10 mouse cellular contexts compared by ENCODE assay signal in the genomic region with DNA sequence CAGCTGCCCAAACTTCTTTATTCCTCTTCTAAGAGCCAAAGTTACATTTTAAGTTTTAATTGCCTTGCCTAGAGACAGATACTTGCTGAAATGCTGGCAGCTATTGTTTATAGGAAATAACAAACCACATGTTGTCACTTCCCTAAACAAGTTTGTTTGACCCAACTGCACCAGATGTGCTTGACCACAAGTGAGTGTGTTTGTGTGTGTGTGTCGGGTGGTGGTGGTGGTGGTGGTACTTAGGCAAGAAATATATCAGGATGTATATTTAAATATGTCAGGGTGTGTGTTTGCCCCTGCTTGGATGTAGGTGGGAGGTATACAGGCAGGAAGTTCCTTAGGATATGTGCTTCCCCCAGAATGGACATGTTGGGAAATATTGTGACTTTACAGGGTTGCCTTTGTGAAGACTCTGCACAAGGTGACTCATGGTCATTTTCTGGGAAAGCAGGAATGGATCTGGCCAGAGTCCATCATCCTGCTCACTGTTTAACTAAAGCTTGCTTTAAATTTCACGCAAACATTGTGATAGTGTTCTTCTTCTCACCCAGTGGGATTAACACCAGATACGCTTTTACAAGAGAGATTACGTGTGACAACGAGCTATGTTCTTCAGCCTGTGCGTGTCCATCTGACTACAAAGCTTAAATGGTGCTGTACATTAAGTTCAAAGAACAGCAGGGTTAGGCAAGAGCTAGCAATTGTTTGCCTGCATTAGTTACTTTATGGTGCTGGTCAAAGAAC. TPM values are rescaled to one million over a fixed set of nuclear protein-coding genes. Genes with fewer than 3 reads are reported as not detected.
DNase-seq lines count a peak whose midpoint lies in the region; ATAC-seq and TF ChIP-seq lines count a peak whose summit lies in the region.
"Had no signal": no experiment of that assay in that cellular context is flagged by ENCODE, and none has a peak within 500 bp of the region (broad histone marks: within the 10 kb centered on the region; RNA-seq: fewer than 3 reads in every experiment).

No protein-coding gene starts in this region.

- 0 out of 4 replicates have a peak, but pooled peaks of 1 of the 2 experiments have one; percentile 23 for TF ChIP-seq CTCF in CH12.LX (conservative IDR thresholded peaks at IDR 0.05 in 1 of 2, IDR thresholded peaks at IDR 0.05 in 1 of 2; ENCODE audit: low read depth in 2 of 2, low read length in 2 of 2)

- H3K9me3 ChIP-seq in hindbrain, embryonic 11.5 days (ENCODE audit: control insufficient read depth, low read length): no peaks in the 10 kb centered on the region
- no peaks in the 10 kb centered on the region for H3K9me3 ChIP-seq in hindbrain, embryonic 10.5 days
- H3K9me3 ChIP-seq in CH12.LX (replicated peaks; ENCODE audit: low read length): no peaks in the 10 kb centered on the region
- H3K9me3 ChIP-seq in forebrain, embryonic 13.5 days (replicated peaks): no peaks in the 10 kb centered on the region
- no peaks in the 10 kb centered on the region for H3K9me3 ChIP-seq in limb, embryonic 14.5 days (ENCODE audit: control insufficient read depth, low read length)

- TF ChIP-seq RAD21 in CH12.LX (IDR thresholded peaks at IDR 0.05; ENCODE audit: low read depth, low read length): no peak

- no peak overlapping the region for H3K4me2 ChIP-seq in hindbrain, embryonic 11.5 days (replicated peaks; ENCODE audit: low read depth, low read length)
- 0 out of 2 replicates have a peak overlapping the region, but pooled peaks have one; percentile 18 for H3K4me2 ChIP-seq in CH12.LX (ENCODE audit: insufficient read depth, low read depth, poor library complexity, severe bottlenecking)
- peak overlapping the region; percentile 44; the same call in 1 of the 2 replicates for H3K4me2 ChIP-seq in forebrain, embryonic 13.5 days
- H3K4me2 ChIP-seq in limb, embryonic 14.5 days (replicated peaks; ENCODE audit: low read depth, low read length, severe bottlenecking): peak overlapping the region; percentile 25

- no peak for TF ChIP-seq POLR2A in CH12.LX (IDR thresholded peaks at IDR 0.05; ENCODE audit: low read depth, low read length)
- TF ChIP-seq POLR2A in limb, embryonic 14.5 days (IDR thresholded peaks at IDR 0.05; ENCODE audit: borderline replicate concordance, extremely low read depth, insufficient read depth, insufficient read length): no peak

- WGBS in hindbrain, embryonic 11.5 days: 85% methylated on average over 6 of the region's 6 CpGs
- 84% methylated on average over 6 of the region's 6 CpGs for WGBS in hindbrain, embryonic 10.5 days
- WGBS in forebrain, embryonic 13.5 days: 59% methylated on average over 6 of the region's 6 CpGs
- 40% methylated on average over 6 of the region's 6 CpGs for WGBS in limb, embryonic 14.5 days

- H3K4me1 ChIP-seq in hindbrain, embryonic 11.5 days (replicated peaks; ENCODE audit: control insufficient read depth, insufficient read depth, low read length): no peaks in the 10 kb centered on the region
- H3K4me1 ChIP-seq in hindbrain, embryonic 10.5 days (replicated peaks): peaks cover 17% of the 10 kb centered on the region
- H3K4me1 ChIP-seq in CH12.LX (ENCODE audit: control insufficient read depth in 1 of 2, insufficient read depth in 2 of 2): peaks cover 4 to 8% of the 10 kb centered on the region in 2 experiments; a peak in 2 of 4 replicates
- peaks cover 25% of the 10 kb centered on the region; the same call in 1 of the 2 replicates for H3K4me1 ChIP-seq in forebrain, embryonic 13.5 days
- peaks cover 17% of the 10 kb centered on the region for H3K4me1 ChIP-seq in limb, embryonic 14.5 days (ENCODE audit: control insufficient read depth, insufficient read depth, low read length)

- in situ Hi-C loops in CH12.LX (cut with MboI; ENCODE audit: low pct_ligation_motif_present, low pct_unique_long_range_greater_than_20kb, low sequenced_read_pairs): loop anchor here (5.0 kb wide), 1 partner anchor 97 kb away; no protein-coding TSS in a partner anchor

- no peaks in the 10 kb centered on the region for H3K79me2 ChIP-seq in CH12.LX (replicated peaks; ENCODE audit: control insufficient read depth, extremely low read depth, insufficient read depth, poor library complexity, severe bottlenecking)

- H3K9ac ChIP-seq in hindbrain, embryonic 11.5 days (ENCODE audit: low read depth, low read length): no peak overlapping the region
- no peak overlapping the region for H3K9ac ChIP-seq in CH12.LX (ENCODE audit: insufficient read depth, low read depth)
- H3K9ac ChIP-seq in forebrain, embryonic 13.5 days: no peak overlapping the region
- H3K9ac ChIP-seq in limb, embryonic 14.5 days (ENCODE audit: low read depth, low read length, severe bottlenecking): no peak overlapping the region

- no peaks in the 10 kb centered on the region for H3K27me3 ChIP-seq in hindbrain, embryonic 11.5 days (ENCODE audit: control insufficient read depth, insufficient read depth, low read length)
- H3K27me3 ChIP-seq in hindbrain, embryonic 10.5 days (ENCODE audit: insufficient read depth, poor library complexity, severe bottlenecking): no peaks in the 10 kb centered on the region
- H3K27me3 ChIP-seq in CH12.LX (replicated peaks): no peaks in the 10 kb centered on the region
- no peaks in the 10 kb centered on the region for H3K27me3 ChIP-seq in forebrain, embryonic 13.5 days
- no peaks in the 10 kb centered on the region for H3K27me3 ChIP-seq in limb, embryonic 14.5 days (ENCODE audit: control insufficient read depth, insufficient read depth, low read length)

- TF ChIP-seq EP300 in CH12.LX (IDR thresholded peaks at IDR 0.05; ENCODE audit: low read length): no peak

- H3K36me3 ChIP-seq in hindbrain, embryonic 11.5 days (ENCODE audit: control insufficient read depth, insufficient read depth, low read length): no peaks in the 10 kb centered on the region
- no peaks in the 10 kb centered on the region for H3K36me3 ChIP-seq in hindbrain, embryonic 10.5 days
- no peaks in the 10 kb centered on the region for H3K36me3 ChIP-seq in CH12.LX (replicated peaks in 1 of 2; ENCODE audit: control insufficient read depth in 1 of 2, insufficient read depth in 1 of 2, low read length in 1 of 2)
- H3K36me3 ChIP-seq in forebrain, embryonic 13.5 days (ENCODE audit: poor library complexity, severe bottlenecking): no peaks in the 10 kb centered on the region
- H3K36me3 ChIP-seq in limb, embryonic 14.5 days (ENCODE audit: control insufficient read depth, insufficient read depth, low read length): no peaks in the 10 kb centered on the region

- 0 out of 2 replicates have a peak, but pooled peaks have one; percentile 1 for ATAC-seq in hindbrain, embryonic 11.5 days (ENCODE audit: low FRiP score)
- ATAC-seq in forebrain, embryonic 13.5 days: no peak
- ATAC-seq in limb, embryonic 14.5 days (ENCODE audit: low FRiP score, low read depth): no peak

- dilution Hi-C loops in CH12.LX (cut with MboI; ENCODE audit: extremely low pct_ligation_motif_present, extremely low pct_unique_long_range_greater_than_20kb, low sequenced_read_pairs): no loop called here

- H3K4me3 ChIP-seq in hindbrain, embryonic 11.5 days (ENCODE audit: low read depth, low read length): no peak overlapping the region
- no peak overlapping the region for H3K4me3 ChIP-seq in hindbrain, embryonic 10.5 days
- no peak overlapping the region for H3K4me3 ChIP-seq in CH12.LX (replicated peaks in 1 of 3; ENCODE audit: low read depth in 2 of 3, low read length in 2 of 3, poor library complexity in 1 of 3)
- H3K4me3 ChIP-seq in forebrain, embryonic 13.5 days: no peak overlapping the region
- H3K4me3 ChIP-seq in limb, embryonic 14.5 days (replicated peaks; ENCODE audit: low read length): no peak overlapping the region

- H3K27ac ChIP-seq in hindbrain, embryonic 11.5 days (ENCODE audit: low read depth, low read length): no peak overlapping the region
- no peak overlapping the region for H3K27ac ChIP-seq in hindbrain, embryonic 10.5 days
- no peak overlapping the region for H3K27ac ChIP-seq in CH12.LX (ENCODE audit: insufficient read depth, low read depth)
- H3K27ac ChIP-seq in forebrain, embryonic 13.5 days: 0 out of 2 replicates have a peak overlapping the region, but pooled peaks have one; percentile 8
- H3K27ac ChIP-seq in limb, embryonic 14.5 days (replicated peaks; ENCODE audit: low read depth, low read length): no peak overlapping the region

- no peak for DNase-seq in hindbrain, embryonic 11.5 days (ENCODE audit: low spot score)
- no peak for DNase-seq in hindbrain, embryonic 10.5 days (ENCODE audit: low spot score)
- no peak for DNase-seq in CH12.LX (ENCODE audit: extremely low read depth)
- no peak for DNase-seq in limb, embryonic 14.5 days (ENCODE audit: low spot score)
- DNase-seq in spleen, postnatal 14 days (ENCODE audit: low spot score in 2 of 2): no peak
- no peak for DNase-seq in adipocyte (ENCODE audit: low spot score)
- DNase-seq in cerebellum, adult 9-11 months: no peak
- DNase-seq: cerebellum, adult 11-12 months had no signal

TF ChIP-seq in CH12.LX, 34 proteins besides CTCF, POLR2A, EP300 and RAD21 (continues in another document):
- TF ChIP-seq BHLHE40 (IDR thresholded peaks at IDR 0.05; ENCODE audit: low read depth, low read length) (no peak), TBP (conservative IDR thresholded peaks at IDR 0.05; ENCODE audit: low read depth, low read length) (no peak), IRF4 (IDR thresholded peaks at IDR 0.05; ENCODE audit: low read depth, low read length) (no peak), MAZ (IDR thresholded peaks at IDR 0.05; ENCODE audit: low read depth, low read length) (no peak), MEF2A (IDR thresholded peaks at IDR 0.05; ENCODE audit: borderline replicate concordance, low read depth, low read length) (no peak), SIN3A (IDR thresholded peaks at IDR 0.05; ENCODE audit: low read length) (no peak)

RNA-seq across cellular contexts. Expression of gene Acadl, which starts 32.2 kb away (rescaled TPM):
- 60.3 and 62.0 TPM in 2 replicates for polyA plus RNA-seq in hindbrain, embryonic 11.5 days (2014; fragmentation: Nextera tagmentation; extraction: Ambion mirVana)
- polyA plus RNA-seq in hindbrain, embryonic 10.5 days (2016; fragmentation: Nextera tagmentation; extraction: Ambion mirVana): 40.9 and 43.7 TPM in 2 replicates
- total RNA-seq in CH12.LX (2012; rRNA removed): 18.8 and 24.7 TPM in 2 replicates
- total RNA-seq in CH12.LX (2014; rRNA removed): 26.2 and 28.4 TPM in 2 replicates
- polyA plus RNA-seq in CH12.LX (2012; ENCODE audit: insufficient read length, low read depth): 58.9 and 62.6 TPM in 2 replicates
- 31.7 and 36.9 TPM in 2 replicates for polyA plus RNA-seq in forebrain, embryonic 13.5 days (2015; fragmentation: Nextera tagmentation; extraction: Ambion mirVana)
- 20.3 and 32.4 TPM in 2 replicates for polyA plus RNA-seq in limb, embryonic 14.5 days (2012; rRNA removed)
- polyA plus RNA-seq in limb, embryonic 14.5 days (2014; fragmentation: Nextera tagmentation; extraction: Ambion mirVana): 78.7 and 86.0 TPM in 2 replicates

RNA-seq across cellular contexts. Expression of gene Myl1, which starts 49.9 kb away (rescaled TPM):
- polyA plus RNA-seq in hindbrain, embryonic 11.5 days (2014; fragmentation: Nextera tagmentation; extraction: Ambion mirVana): 9.6 and 14.5 TPM in 2 replicates
- polyA plus RNA-seq in hindbrain, embryonic 10.5 days (2016; fragmentation: Nextera tagmentation; extraction: Ambion mirVana): 1.4 and 2.1 TPM in 2 replicates
- total RNA-seq in CH12.LX (2012; rRNA removed) (not detected in 2 replicates), CH12.LX (2014; rRNA removed) (not detected in 2 replicates)
- not detected in 2 replicates for polyA plus RNA-seq in CH12.LX (2012; ENCODE audit: insufficient read length, low read depth)
- polyA plus RNA-seq in forebrain, embryonic 13.5 days (2015; fragmentation: Nextera tagmentation; extraction: Ambion mirVana): 0.31 and 0.34 TPM in 2 replicates
- polyA plus RNA-seq in limb, embryonic 14.5 days (2012; rRNA removed): 125 and 193 TPM in 2 replicates
- 463 and 677 TPM in 2 replicates for polyA plus RNA-seq in limb, embryonic 14.5 days (2014; fragmentation: Nextera tagmentation; extraction: Ambion mirVana)
- total RNA-seq: neutrophil, adult 5-6 weeks had no signal
